Mouse (Mus musculus): ENCODE measurements at regions not wholly inside any gene's neighbourhood (a gene's known extent, or its start where the extent isn't known, plus 50 kb on each side); places are given as distances from the start of the nearest gene placed in this dataset.

- WGBS: 60% methylated on average over 2 of the region's 2 CpGs
- Histone ChIP-seq H3K4me2 (ENCODE audit: low read length) (no peak overlapping the region), H3K9ac (ENCODE audit: low read length) (no peak overlapping the region), H3K27ac (ENCODE audit: low read depth, low read length) (no peak overlapping the region), H3K27me3 (replicated peaks; ENCODE audit: control insufficient read depth, insufficient read depth, low read length) (no peaks in the 10 kb centered on the region), H3K4me3 (ENCODE audit: low read depth, low read length) (no peak overlapping the region), H3K9me3 (replicated peaks; ENCODE audit: control insufficient read depth, low read length) (no peaks in the 10 kb centered on the region), H3K36me3 (ENCODE audit: control insufficient read depth, insufficient read depth, low read length) (no peaks in the 10 kb centered on the region), H3K4me1 (ENCODE audit: control insufficient read depth, insufficient read depth, low read length) (peaks cover 3% of the 10 kb centered on the region; the same call in 1 of the 2 replicates)
- DNase-seq (ENCODE audit: low spot score): peak; percentile 6
- no peak for ATAC-seq
These were observed 60.2 kb upstream of the Cd34 start for GRCm38 (mm10) chr1:194878440-194878839.

- no peaks in the 10 kb centered on the region for H3K27me3 ChIP-seq (replicated peaks; ENCODE audit: control insufficient read depth, insufficient read depth, low read length)
- DNase-seq (ENCODE audit: low spot score): peak; percentile 93
- H3K4me1 ChIP-seq (ENCODE audit: control insufficient read depth, insufficient read depth, low read length): peaks cover 3% of the 10 kb centered on the region; the same call in 1 of the 2 replicates
- no peaks in the 10 kb centered on the region for H3K9me3 ChIP-seq (replicated peaks; ENCODE audit: control insufficient read depth, low read length)
- 25% methylated on average over 22 of the region's 22 CpGs for WGBS
- ATAC-seq: peak; percentile 94
- no peak overlapping the region for H3K4me3 ChIP-seq (ENCODE audit: low read depth, low read length)
- H3K4me2 ChIP-seq (ENCODE audit: low read length): peak overlapping the region; percentile 29; the same call in 1 of the 2 replicates
- no peak overlapping the region for H3K27ac ChIP-seq (ENCODE audit: low read depth, low read length)
- H3K9ac ChIP-seq (ENCODE audit: low read length): no peak overlapping the region
- no peaks in the 10 kb centered on the region for H3K36me3 ChIP-seq (ENCODE audit: control insufficient read depth, insufficient read depth, low read length)
These were observed 59.0 kb upstream of the Cd34 start for GRCm38 (mm10) chr1:194879324-194880233.

- ATAC-seq: no peak
- no peaks in the 10 kb centered on the region for H3K36me3 ChIP-seq (ENCODE audit: control insufficient read depth, insufficient read depth, low read length)
- DNase-seq (ENCODE audit: low spot score): no peak
These were observed 56.9 kb upstream of the Cd34 start for GRCm38 (mm10) chr1:194881556-194882223.

GRCm38 (mm10) chr1:194885071-194885686 lies 53.4 kb upstream of the Cd34 start:
- 76% methylated on average over 5 of the region's 5 CpGs for WGBS
- no peak for ATAC-seq
- Histone ChIP-seq H3K36me3 (ENCODE audit: control insufficient read depth, insufficient read depth, low read length) (no peaks in the 10 kb centered on the region), H3K4me1 (ENCODE audit: control insufficient read depth, insufficient read depth, low read length) (no peaks in the 10 kb centered on the region), H3K4me3 (ENCODE audit: low read depth, low read length) (no peak overlapping the region), H3K9me3 (replicated peaks; ENCODE audit: control insufficient read depth, low read length) (no peaks in the 10 kb centered on the region), H3K27me3 (replicated peaks; ENCODE audit: control insufficient read depth, insufficient read depth, low read length) (no peaks in the 10 kb centered on the region), H3K4me2 (ENCODE audit: low read length) (no peak overlapping the region), H3K9ac (ENCODE audit: low read length) (no peak overlapping the region), H3K27ac (ENCODE audit: low read depth, low read length) (no peak overlapping the region)
- no peak for DNase-seq (ENCODE audit: low spot score)

More at GRCm38 (mm10) chr1:194881556-194882223, 56.9 kb upstream of the Cd34 start:
- Histone ChIP-seq H3K27me3 (replicated peaks; ENCODE audit: control insufficient read depth, insufficient read depth, low read length) (no peaks in the 10 kb centered on the region), H3K9me3 (replicated peaks; ENCODE audit: control insufficient read depth, low read length) (no peaks in the 10 kb centered on the region), H3K4me3 (ENCODE audit: low read depth, low read length) (no peak overlapping the region), H3K27ac (ENCODE audit: low read depth, low read length) (no peak overlapping the region), H3K4me2 (ENCODE audit: low read length) (no peak overlapping the region), H3K9ac (ENCODE audit: low read length) (no peak overlapping the region), H3K4me1 (ENCODE audit: control insufficient read depth, insufficient read depth, low read length) (peaks cover 3% of the 10 kb centered on the region; the same call in 1 of the 2 replicates)

- Histone ChIP-seq H3K27ac (ENCODE audit: low read depth, low read length) (no peak overlapping the region), H3K4me3 (ENCODE audit: low read depth, low read length) (no peak overlapping the region), H3K9me3 (replicated peaks; ENCODE audit: control insufficient read depth, low read length) (no peaks in the 10 kb centered on the region), H3K9ac (ENCODE audit: low read length) (no peak overlapping the region), H3K36me3 (ENCODE audit: control insufficient read depth, insufficient read depth, low read length) (no peaks in the 10 kb centered on the region), H3K4me2 (ENCODE audit: low read length) (no peak overlapping the region), H3K27me3 (replicated peaks; ENCODE audit: control insufficient read depth, insufficient read depth, low read length) (no peaks in the 10 kb centered on the region), H3K4me1 (ENCODE audit: control insufficient read depth, insufficient read depth, low read length) (no peaks in the 10 kb centered on the region)
- WGBS: 86% methylated on average over 5 of the region's 5 CpGs
- ATAC-seq: no peak
- no peak for DNase-seq (ENCODE audit: low spot score)
These were observed 52.9 kb upstream of the Cd34 start for GRCm38 (mm10) chr1:194885687-194886077.
